Mouse (Mus musculus): ENCODE results near the gene Olfr1315-ps1.

Gene Olfr1315-ps1

DNA sequence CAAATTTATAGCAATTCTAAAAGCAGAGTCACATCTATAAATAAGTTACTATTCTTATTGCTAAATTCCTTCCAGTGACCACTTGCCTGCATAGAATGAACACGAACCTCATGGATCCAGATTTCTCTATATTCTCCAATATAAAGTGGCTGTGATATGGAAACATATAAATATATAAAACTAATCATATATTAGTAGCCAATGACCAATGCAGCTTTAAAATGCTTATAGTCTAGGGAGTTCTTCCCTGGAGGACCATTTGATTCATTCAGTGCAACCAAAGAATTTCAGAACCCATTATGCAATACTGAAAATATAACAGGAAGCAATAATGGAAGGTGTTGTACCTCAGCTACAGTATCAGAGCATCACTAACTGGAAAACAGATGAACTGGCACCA is at the start of gene Olfr1315-ps1:
Gene Olfr1315-ps1 (minus strand): TSS at position 101 of the 400 bp plus-strand sequence.
- DNase-seq (ENCODE audit: low spot score): no peak

GRCm38 (mm10) chr2:112153898-112154297 is 38.7 kb upstream of the Olfr1315-ps1 start, which contains the start of gene Olfr1318:
Gene Olfr1318 (plus strand): TSS chr2:112154198.
- DNase-seq (ENCODE audit: low spot score): no peak

- DNase-seq (ENCODE audit: low spot score): no peak
Observed at GRCm38 (mm10) chr2:112140029-112140428, 24.8 kb upstream of the Olfr1315-ps1 start, which contains the start of gene Olfr1317. Gene Olfr1317 (plus strand): TSS chr2:112140329.

DNA sequence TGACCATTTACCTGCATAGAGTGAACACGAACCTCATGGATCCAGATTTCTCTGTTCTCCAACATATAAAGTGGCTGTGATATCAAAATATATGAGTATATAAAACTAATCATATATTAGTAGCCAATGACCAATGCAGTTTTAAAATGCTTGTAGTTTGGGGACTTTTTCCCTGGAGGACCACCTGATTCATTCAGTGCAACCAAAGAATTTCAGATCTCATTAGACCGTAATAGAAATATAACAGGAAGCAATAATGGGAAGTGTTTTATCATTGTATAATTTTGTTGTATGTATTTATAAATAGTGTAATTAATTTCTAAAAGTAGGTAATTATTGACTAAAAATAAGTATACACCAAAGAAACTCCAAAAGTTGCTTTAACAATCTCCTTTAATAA is 19.6 kb upstream of the Olfr1315-ps1 start, which contains the start of gene Olfr1316:
Gene Olfr1316 (minus strand): TSS at position 101 of the 400 bp plus-strand sequence.
- no peak for DNase-seq (ENCODE audit: low spot score)

DNA sequence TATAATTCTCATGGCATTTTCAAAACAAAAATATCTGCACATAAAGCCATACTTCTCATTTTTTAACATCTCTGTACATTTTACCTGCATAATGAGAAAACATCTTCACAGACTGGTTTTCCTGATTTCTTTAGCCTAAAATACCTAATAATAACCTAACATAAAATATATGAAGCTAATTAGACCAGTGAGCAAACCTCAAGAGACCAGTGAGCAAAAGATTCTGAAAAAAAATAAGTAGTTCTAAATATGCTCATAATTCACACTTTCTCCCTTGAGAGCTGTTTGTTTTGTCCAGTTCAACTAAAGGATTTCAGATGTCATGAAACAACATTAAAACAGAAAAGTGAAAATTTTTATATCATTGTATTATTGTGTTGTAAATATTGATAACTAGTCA is 18.6 kb downstream of the Olfr1315-ps1 start, which contains the start of gene Olfr1314:
Gene Olfr1314 (minus strand): TSS at position 101 of the 400 bp plus-strand sequence.
- DNase-seq (ENCODE audit: low spot score): no peak

GRCm38 (mm10) chr2:112077743-112078142 is 37.5 kb downstream of the Olfr1315-ps1 start, which contains the start of gene Olfr1313:
Gene Olfr1313 (minus strand): TSS chr2:112077843.
- no peak for DNase-seq (ENCODE audit: low spot score)
